Mouse (Mus musculus): ENCODE results near the gene Tsen15.

DNA sequence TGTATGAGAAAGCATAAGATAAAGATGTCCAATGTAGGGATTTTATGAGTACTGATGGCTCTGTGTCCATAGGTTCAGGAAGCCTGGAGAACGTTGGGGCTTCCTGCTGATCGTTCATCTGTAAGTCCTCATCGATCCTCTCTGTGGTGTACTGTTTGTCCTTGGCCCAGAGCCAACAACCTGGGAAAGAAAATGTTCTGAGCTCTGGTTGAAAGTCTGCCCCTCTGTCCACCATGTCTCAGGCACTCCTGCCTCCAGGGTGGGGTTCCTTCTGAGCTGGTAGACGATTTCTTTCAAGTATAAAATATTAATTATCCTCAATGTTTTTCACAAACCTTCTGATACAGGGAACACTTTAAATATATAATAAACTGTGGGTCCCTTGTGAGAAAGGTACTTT is 47.7 kb upstream of the Tsen15 start:
- TF ChIP-seq CTCF (IDR thresholded peaks at IDR 0.05; ENCODE audit: borderline replicate concordance, extremely low read depth, insufficient read depth, insufficient read length) = no peak
- no peak for TF ChIP-seq POLR2A (IDR thresholded peaks at IDR 0.05; ENCODE audit: borderline replicate concordance, extremely low read depth, insufficient read depth, insufficient read length, poor library complexity, severe bottlenecking)
